Mouse (Mus musculus): ENCODE measurements around the gene 2010111I01Rik. TPM values are rescaled to one million over a fixed set of nuclear protein-coding genes. Genes with fewer than 3 reads are reported as not detected.
A peak's percentile ranks its signal among the peaks of the same experiment; 100 is the strongest.

Gene 2010111I01Rik
- total and polyA plus RNA-seq, 2 experiments from 2014 or later: 16.2 to 30.3 TPM

GRCm38 (mm10) chr13:63135994-63136393, 171.3 kb downstream of the 2010111I01Rik start:
- Histone ChIP-seq H3K27ac (ENCODE audit: low read depth, low read length) (no peak overlapping the region), H3K4me3 (ENCODE audit: low read depth, low read length) (no peak overlapping the region), H3K4me2 (ENCODE audit: low read depth, low read length, poor library complexity, severe bottlenecking) (no peak overlapping the region), H3K9me3 (ENCODE audit: low read length) (no peaks in the 10 kb centered on the region), H3K4me1 (ENCODE audit: insufficient read depth, low read length) (no peaks in the 10 kb centered on the region), H3K27me3 (ENCODE audit: insufficient read depth, low read length) (no peaks in the 10 kb centered on the region), H3K36me3 (ENCODE audit: insufficient read depth, low read length) (no peaks in the 10 kb centered on the region), H3K9ac (replicated peaks; ENCODE audit: low read length, poor library complexity, severe bottlenecking) (no peak overlapping the region)
- TF ChIP-seq CTCF (IDR thresholded peaks at IDR 0.05): no peak
- WGBS: 96% methylated on average over 7 of the region's 7 CpGs
- no peak for ATAC-seq (ENCODE audit: low FRiP score)
- no peak for DNase-seq (ENCODE audit: low spot score)

- Histone ChIP-seq H3K4me2 (ENCODE audit: low read depth, low read length, poor library complexity, severe bottlenecking) (no peak overlapping the region), H3K9me3 (ENCODE audit: low read length) (no peaks in the 10 kb centered on the region), H3K27ac (ENCODE audit: low read depth, low read length) (no peak overlapping the region), H3K4me3 (ENCODE audit: low read depth, low read length) (no peak overlapping the region), H3K36me3 (ENCODE audit: insufficient read depth, low read length) (no peaks in the 10 kb centered on the region), H3K27me3 (ENCODE audit: insufficient read depth, low read length) (no peaks in the 10 kb centered on the region), H3K4me1 (ENCODE audit: insufficient read depth, low read length) (no peaks in the 10 kb centered on the region), H3K9ac (replicated peaks; ENCODE audit: low read length, poor library complexity, severe bottlenecking) (no peak overlapping the region)
- DNase-seq (ENCODE audit: low spot score): no peak
- peak; percentile 32 for TF ChIP-seq CTCF (IDR thresholded peaks at IDR 0.05)
- 73% methylated on average over 1 of the region's 1 CpGs for WGBS
- ATAC-seq (ENCODE audit: low FRiP score): no peak
Observed at GRCm38 (mm10) chr13:63136775-63137174, 172.1 kb downstream of the 2010111I01Rik start.

DNA sequence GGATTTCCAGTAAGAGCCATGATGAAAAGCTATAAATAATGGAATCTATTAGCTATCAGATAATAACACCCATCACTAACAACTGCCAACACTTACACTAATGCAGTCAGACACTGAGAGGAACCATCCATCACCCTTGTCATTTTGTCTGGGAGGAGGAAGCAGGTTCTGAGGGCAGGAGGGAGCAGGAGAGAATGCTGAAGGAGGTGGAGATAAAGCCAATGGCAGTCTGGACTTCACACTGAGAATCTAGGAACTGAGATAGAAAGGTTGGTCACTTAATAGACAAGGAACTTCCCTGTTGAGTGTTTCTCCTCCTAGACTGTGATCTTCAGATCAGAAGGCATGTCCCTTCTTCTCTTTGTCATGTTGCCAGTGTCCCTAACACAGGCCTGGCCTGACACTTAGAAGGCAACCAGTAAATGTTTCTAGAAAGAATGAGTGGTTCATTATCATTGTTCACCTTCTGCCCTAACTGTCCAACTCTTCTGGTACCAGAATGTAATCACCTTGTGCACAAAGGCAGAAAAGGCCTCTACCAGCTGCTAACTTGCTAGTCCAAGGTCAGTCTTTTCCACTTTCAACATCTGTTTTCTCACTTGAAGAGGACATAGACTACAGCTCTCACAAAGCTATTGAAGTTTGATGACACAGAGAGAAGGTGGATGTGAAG, 173.8 kb downstream of the 2010111I01Rik start:
- H3K27ac ChIP-seq (ENCODE audit: low read depth, low read length): no peak overlapping the region
- no peaks in the 10 kb centered on the region for H3K36me3 ChIP-seq (ENCODE audit: insufficient read depth, low read length)
- no peak overlapping the region for H3K4me3 ChIP-seq (ENCODE audit: low read depth, low read length)
- H3K4me1 ChIP-seq (ENCODE audit: insufficient read depth, low read length): no peaks in the 10 kb centered on the region
- no peak overlapping the region for H3K9ac ChIP-seq (replicated peaks; ENCODE audit: low read length, poor library complexity, severe bottlenecking)
- no peak overlapping the region for H3K4me2 ChIP-seq (ENCODE audit: low read depth, low read length, poor library complexity, severe bottlenecking)
- H3K27me3 ChIP-seq (ENCODE audit: insufficient read depth, low read length): no peaks in the 10 kb centered on the region
- no peak for TF ChIP-seq CTCF (IDR thresholded peaks at IDR 0.05)
- no peaks in the 10 kb centered on the region for H3K9me3 ChIP-seq (ENCODE audit: low read length)
- DNase-seq (ENCODE audit: low spot score) (no peak), ATAC-seq (ENCODE audit: low FRiP score) (no peak)

- TF ChIP-seq CTCF (IDR thresholded peaks at IDR 0.05): no peak
- H3K4me1 ChIP-seq (ENCODE audit: insufficient read depth, low read length): no peaks in the 10 kb centered on the region
- 88% methylated on average over 10 of the region's 10 CpGs for WGBS
- no peak overlapping the region for H3K4me2 ChIP-seq (ENCODE audit: low read depth, low read length, poor library complexity, severe bottlenecking)
- no peaks in the 10 kb centered on the region for H3K9me3 ChIP-seq (ENCODE audit: low read length)
- H3K4me3 ChIP-seq (ENCODE audit: low read depth, low read length): no peak overlapping the region
- H3K9ac ChIP-seq (replicated peaks; ENCODE audit: low read length, poor library complexity, severe bottlenecking): no peak overlapping the region
- ATAC-seq (ENCODE audit: low FRiP score): no peak
- DNase-seq (ENCODE audit: low spot score): no peak
- H3K27me3 ChIP-seq (ENCODE audit: insufficient read depth, low read length): no peaks in the 10 kb centered on the region
- no peak overlapping the region for H3K27ac ChIP-seq (ENCODE audit: low read depth, low read length)
- no peaks in the 10 kb centered on the region for H3K36me3 ChIP-seq (ENCODE audit: insufficient read depth, low read length)
Observed at GRCm38 (mm10) chr13:63139463-63140226, 175.0 kb downstream of the 2010111I01Rik start.

DNA sequence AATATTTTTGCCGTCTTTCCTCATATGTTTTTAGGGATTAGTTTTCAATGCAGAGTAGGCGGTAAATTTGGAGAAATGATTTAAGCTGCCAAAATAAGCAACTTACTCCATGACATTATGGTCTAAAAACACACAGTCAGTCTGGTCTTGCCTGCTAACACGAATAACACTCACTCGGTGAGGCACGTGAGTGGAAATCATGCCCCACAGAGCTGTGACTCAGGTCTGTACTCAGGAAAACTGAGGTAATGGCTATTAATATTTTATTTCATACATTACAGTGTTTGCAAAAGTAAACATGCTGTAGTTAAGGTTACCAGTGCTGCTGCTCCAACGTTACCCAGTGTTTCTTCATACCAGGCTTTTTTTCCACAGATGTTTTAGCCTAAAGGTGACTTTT, 176.1 kb downstream of the 2010111I01Rik start:
- H3K4me2 ChIP-seq (ENCODE audit: low read depth, low read length, poor library complexity, severe bottlenecking): no peak overlapping the region

GRCm38 (mm10) chr13:63141275-63141674, 176.6 kb downstream of the 2010111I01Rik start:
- H3K4me1 ChIP-seq (ENCODE audit: insufficient read depth, low read length): no peaks in the 10 kb centered on the region
- no peak overlapping the region for H3K4me3 ChIP-seq (ENCODE audit: low read depth, low read length)
- no peak overlapping the region for H3K27ac ChIP-seq (ENCODE audit: low read depth, low read length)
- H3K4me2 ChIP-seq (ENCODE audit: low read depth, low read length, poor library complexity, severe bottlenecking): no peak overlapping the region
- H3K36me3 ChIP-seq (ENCODE audit: insufficient read depth, low read length): no peaks in the 10 kb centered on the region
- H3K9ac ChIP-seq (replicated peaks; ENCODE audit: low read length, poor library complexity, severe bottlenecking): no peak overlapping the region
- ATAC-seq (ENCODE audit: low FRiP score) (no peak), DNase-seq (ENCODE audit: low spot score) (no peak)
- no peaks in the 10 kb centered on the region for H3K27me3 ChIP-seq (ENCODE audit: insufficient read depth, low read length)
- no peaks in the 10 kb centered on the region for H3K9me3 ChIP-seq (ENCODE audit: low read length)
- TF ChIP-seq CTCF (IDR thresholded peaks at IDR 0.05): no peak

More for the DNA sequence above, 176.1 kb downstream of the 2010111I01Rik start:
- Histone ChIP-seq H3K27me3 (ENCODE audit: insufficient read depth, low read length) (no peaks in the 10 kb centered on the region), H3K4me1 (ENCODE audit: insufficient read depth, low read length) (no peaks in the 10 kb centered on the region), H3K9ac (replicated peaks; ENCODE audit: low read length, poor library complexity, severe bottlenecking) (no peak overlapping the region), H3K36me3 (ENCODE audit: insufficient read depth, low read length) (no peaks in the 10 kb centered on the region), H3K4me3 (ENCODE audit: low read depth, low read length) (no peak overlapping the region), H3K9me3 (ENCODE audit: low read length) (no peaks in the 10 kb centered on the region), H3K27ac (ENCODE audit: low read depth, low read length) (no peak overlapping the region)
- TF ChIP-seq CTCF (IDR thresholded peaks at IDR 0.05): no peak
- DNase-seq (ENCODE audit: low spot score) (no peak), ATAC-seq (ENCODE audit: low FRiP score) (no peak)
- 80% methylated on average over 6 of the region's 6 CpGs for WGBS

Data from midbrain, postnatal 0 days (tissue).